Mouse (Mus musculus): ENCODE results near the gene Mnat1. TPM values are rescaled to one million over a fixed set of nuclear protein-coding genes. Genes with fewer than 3 reads are reported as not detected.
"Not testable (repeated sequence)": the region's sequence is repeated elsewhere in the genome, so short reads cannot be mapped to it uniquely, and the experiment has no call there.

Mnat1 gene
- 29.4 and 31.4 TPM in 2 replicates for total RNA-seq (2012; rRNA removed)
- 10 to 100 TPM in 1 of 2 experiments, not detected in 1; 36.9 TPM for polyA plus RNA-seq (2012; ENCODE audit: insufficient read depth in 1 of 2, insufficient read length in 2 of 2, low read depth in 1 of 2, low replicate concordance in 2 of 2, missing spikeins in 1 of 2)

GRCm38 (mm10) chr12:73123093-73124041 lies at the start of gene Mnat1:
Gene Mnat1 (plus strand): TSS chr12:73123717.
- peak within 1 kb of the TSS; percentile 50 for H3K27ac ChIP-seq (ENCODE audit: control insufficient read depth, low read depth, low read length)
- peak; percentile 93 for DNase-seq (ENCODE audit: low read depth, low spot score)
- TF ChIP-seq GATA1 (IDR thresholded peaks at IDR 0.05; ENCODE audit: low read depth, low read length) = peak; percentile 9; the same call in 1 of the 2 replicates
- TF ChIP-seq NELFE (IDR thresholded peaks at IDR 0.05; ENCODE audit: low read depth, low read length) = peak; percentile 77
- no peak for TF ChIP-seq SMC3 (IDR thresholded peaks at IDR 0.05; ENCODE audit: low read depth, low read length)
- no peak for TF ChIP-seq UBTF (IDR thresholded peaks at IDR 0.05; ENCODE audit: borderline replicate concordance, insufficient read depth, low read depth, low read length)
- peak; percentile 44; the same call in 1 of the 2 replicates for TF ChIP-seq ZNF384 (IDR thresholded peaks at IDR 0.05; ENCODE audit: low read depth, low read length)
- peak; percentile 88 for TF ChIP-seq HCFC1 (IDR thresholded peaks at IDR 0.05; ENCODE audit: low read depth, low read length)
- TF ChIP-seq TAL1 (IDR thresholded peaks at IDR 0.05; ENCODE audit: low read length) = no peak
- peak; percentile 53; the same call in 1 of the 2 replicates for TF ChIP-seq MAZ (IDR thresholded peaks at IDR 0.05; ENCODE audit: low read depth, low read length)
- TF ChIP-seq SIN3A (IDR thresholded peaks at IDR 0.05; ENCODE audit: low read length) = peak; percentile 74; the same call in 1 of the 2 replicates
- peak; percentile 67 to 85; a peak in 3 of 4 replicates for TF ChIP-seq POLR2A (IDR thresholded peaks at IDR 0.05; ENCODE audit: control insufficient read depth in 1 of 2, insufficient read depth in 1 of 2, low read depth in 1 of 2, low read length in 2 of 2, poor library complexity in 1 of 2)
- TF ChIP-seq GABPA (IDR thresholded peaks at IDR 0.05; ENCODE audit: low read depth, low read length) = no peak
- TF ChIP-seq TCF12 (IDR thresholded peaks at IDR 0.05; ENCODE audit: low read depth, low read length) = peak; percentile 79
- TF ChIP-seq POLR2AphosphoS2 (IDR thresholded peaks at IDR 0.05; ENCODE audit: low read length) = peak; percentile 76
- TF ChIP-seq ELF1 (IDR thresholded peaks at IDR 0.05; ENCODE audit: low read depth, low read length) = no peak
- TF ChIP-seq TBP (IDR thresholded peaks at IDR 0.05; ENCODE audit: low read depth, low read length) = peak; percentile 94
- TF ChIP-seq MXI1 (IDR thresholded peaks at IDR 0.05; ENCODE audit: low read depth, low read length) = peak; percentile 58
- no peaks in the 10 kb centered on the region for H3K27me3 ChIP-seq (ENCODE audit: control insufficient read depth in 1 of 2, insufficient read depth in 2 of 2, low read length in 2 of 2)
- H3K79me2 ChIP-seq (ENCODE audit: control insufficient read depth, insufficient read depth, low read length, poor library complexity) = peaks cover 20% of the 10 kb centered on the region
- H3K4me3 ChIP-seq (ENCODE audit: control insufficient read depth in 1 of 2, insufficient read depth in 1 of 2, low read depth in 2 of 2, low read length in 2 of 2) = peak within 1 kb of the TSS; percentile 91 to 97
- H3K36me3 ChIP-seq (ENCODE audit: control insufficient read depth in 1 of 2, insufficient read depth in 2 of 2, low read length in 2 of 2) = peaks cover 0 to 12% of the 10 kb centered on the region in 2 experiments; a peak in 2 of 4 replicates
- peaks cover 0 to 6% of the 10 kb centered on the region in 2 experiments; a peak in 1 of 4 replicates for H3K4me1 ChIP-seq (ENCODE audit: control insufficient read depth in 1 of 2, insufficient read depth in 2 of 2, low read length in 2 of 2)
- H3K9me3 ChIP-seq (replicated peaks; ENCODE audit: insufficient read depth, low read length) = no peaks in the 10 kb centered on the region
- H3K9ac ChIP-seq (ENCODE audit: control insufficient read depth, low read depth, low read length, poor library complexity, severe bottlenecking) = peak within 1 kb of the TSS; percentile 85

DNA sequence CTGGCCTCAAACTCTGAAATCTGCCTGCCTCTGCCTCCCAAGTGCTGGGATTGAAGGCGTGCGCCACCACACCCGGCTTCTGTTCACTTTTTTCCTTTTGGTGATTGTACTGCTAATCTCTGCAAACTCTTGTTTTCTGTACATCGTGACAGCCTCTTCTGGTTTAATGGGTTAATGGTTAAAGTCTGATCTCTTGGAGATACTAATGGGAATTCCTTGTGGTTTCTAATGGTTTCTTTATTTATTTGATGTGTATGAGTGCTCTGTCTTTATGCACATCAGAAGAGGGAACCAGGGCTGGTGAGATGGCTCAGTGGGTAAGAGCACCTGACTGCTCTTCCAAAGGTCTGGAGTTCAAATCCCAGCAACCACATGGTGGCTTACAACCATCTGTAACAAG lies 41.7 kb upstream of the Mnat1 start:
- not testable (repeated sequence) for H3K27ac ChIP-seq (ENCODE audit: control insufficient read depth, low read depth, low read length); H3K9me3 ChIP-seq (replicated peaks; ENCODE audit: insufficient read depth, low read length); DNase-seq (ENCODE audit: low read depth, low spot score); H3K27me3 ChIP-seq (ENCODE audit: control insufficient read depth in 1 of 2, insufficient read depth in 2 of 2, low read length in 2 of 2); H3K4me3 ChIP-seq (ENCODE audit: control insufficient read depth in 1 of 2, insufficient read depth in 1 of 2, low read depth in 2 of 2, low read length in 2 of 2); H3K4me1 ChIP-seq (ENCODE audit: control insufficient read depth in 1 of 2, insufficient read depth in 2 of 2, low read length in 2 of 2); H3K9ac ChIP-seq (ENCODE audit: control insufficient read depth, low read depth, low read length, poor library complexity, severe bottlenecking); H3K79me2 ChIP-seq (ENCODE audit: control insufficient read depth, insufficient read depth, low read length, poor library complexity); H3K36me3 ChIP-seq (ENCODE audit: control insufficient read depth in 1 of 2, insufficient read depth in 2 of 2, low read length in 2 of 2)
